Mouse (Mus musculus): Measurements from ENCODE around the gene Alg14. TPM values are rescaled to one million over a fixed set of nuclear protein-coding genes. Genes with fewer than 3 reads are reported as not detected.

Alg14 gene
- polyA plus RNA-seq, 1 experiment from 2014 or later: 35.7 TPM

DNA sequence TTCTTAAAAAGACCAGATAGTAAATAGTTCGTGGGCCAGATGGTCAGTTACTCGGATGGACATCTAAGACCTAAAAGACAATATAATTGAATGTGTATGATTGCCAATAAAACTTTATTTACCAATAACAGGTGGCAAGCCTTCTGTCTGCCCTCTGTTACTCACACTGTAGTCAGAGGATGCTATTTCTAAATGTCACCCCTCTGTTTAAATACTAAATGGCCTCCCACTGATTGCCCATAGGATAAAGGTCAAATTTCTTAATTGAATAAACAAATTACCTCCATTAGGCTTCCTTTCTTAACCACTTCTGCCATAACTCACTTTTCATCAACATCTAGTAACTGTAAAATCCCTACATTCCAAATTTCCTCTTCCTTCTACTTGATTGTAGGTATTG lies 19.0 kb upstream of the Alg14 start:
- 60% methylated on average over 2 of the region's 2 CpGs for WGBS
- Histone ChIP-seq H3K4me1 (replicated peaks; ENCODE audit: control insufficient read depth, insufficient read depth) (no peaks in the 10 kb centered on the region; the same call in 1 of the 2 replicates), H3K36me3 (ENCODE audit: control insufficient read depth, insufficient read depth, low read length) (no peaks in the 10 kb centered on the region), H3K9me3 (ENCODE audit: control insufficient read depth, low read length) (no peaks in the 10 kb centered on the region), H3K4me3 (ENCODE audit: low read depth, low read length) (no peak overlapping the region), H3K4me2 (replicated peaks; ENCODE audit: low read depth) (no peak overlapping the region), H3K27me3 (ENCODE audit: control insufficient read depth, insufficient read depth, low read length) (0 out of 2 replicates have a peak, but pooled peaks cover 2% of the 10 kb centered on the region), H3K9ac (ENCODE audit: low read length) (no peak overlapping the region), H3K27ac (replicated peaks) (no peak overlapping the region)
- DNase-seq (ENCODE audit: low spot score) (no peak), ATAC-seq (ENCODE audit: low FRiP score, low TSS enrichment) (no peak)
- no peak for TF ChIP-seq EP300 (optimal IDR thresholded peaks at IDR 0.05)
- TF ChIP-seq CTCF (IDR thresholded peaks at IDR 0.05; ENCODE audit: low read depth): no peak

GRCm38 (mm10) chr3:121274010-121274409 lies 17.6 kb upstream of the Alg14 start:
- H3K27ac ChIP-seq (replicated peaks): no peak overlapping the region
- no peak overlapping the region for H3K4me2 ChIP-seq (replicated peaks; ENCODE audit: low read depth)
- ATAC-seq (ENCODE audit: low FRiP score, low TSS enrichment): no peak
- no peaks in the 10 kb centered on the region for H3K36me3 ChIP-seq (ENCODE audit: control insufficient read depth, insufficient read depth, low read length)
- H3K27me3 ChIP-seq (ENCODE audit: control insufficient read depth, insufficient read depth, low read length): no peaks in the 10 kb centered on the region
- no peaks in the 10 kb centered on the region for H3K9me3 ChIP-seq (ENCODE audit: control insufficient read depth, low read length)
- DNase-seq (ENCODE audit: low spot score): no peak
- 92% methylated on average over 2 of the region's 2 CpGs for WGBS
- no peaks in the 10 kb centered on the region; the same call in 1 of the 2 replicates for H3K4me1 ChIP-seq (replicated peaks; ENCODE audit: control insufficient read depth, insufficient read depth)
- H3K9ac ChIP-seq (ENCODE audit: low read length): no peak overlapping the region
- no peak overlapping the region for H3K4me3 ChIP-seq (ENCODE audit: low read depth, low read length)
- no peak for TF ChIP-seq EP300 (optimal IDR thresholded peaks at IDR 0.05)
- no peak for TF ChIP-seq CTCF (IDR thresholded peaks at IDR 0.05; ENCODE audit: low read depth)

GRCm38 (mm10) chr3:121277009-121277408 lies 14.6 kb upstream of the Alg14 start:
- no peak overlapping the region for H3K4me2 ChIP-seq (replicated peaks; ENCODE audit: low read depth)
- peak; percentile 47; the same call in 1 of the 2 replicates for ATAC-seq (ENCODE audit: low FRiP score, low TSS enrichment)
- H3K4me1 ChIP-seq (replicated peaks; ENCODE audit: control insufficient read depth, insufficient read depth): no peaks in the 10 kb centered on the region; the same call in 1 of the 2 replicates
- no peaks in the 10 kb centered on the region for H3K36me3 ChIP-seq (ENCODE audit: control insufficient read depth, insufficient read depth, low read length)
- H3K9ac ChIP-seq (ENCODE audit: low read length): no peak overlapping the region
- H3K9me3 ChIP-seq (ENCODE audit: control insufficient read depth, low read length): no peaks in the 10 kb centered on the region
- no peak overlapping the region for H3K4me3 ChIP-seq (ENCODE audit: low read depth, low read length)
- DNase-seq (ENCODE audit: low spot score): no peak
- no peaks in the 10 kb centered on the region for H3K27me3 ChIP-seq (ENCODE audit: control insufficient read depth, insufficient read depth, low read length)
- no peak overlapping the region for H3K27ac ChIP-seq (replicated peaks)
- 65% methylated on average over 4 of the region's 4 CpGs for WGBS
- TF ChIP-seq CTCF (IDR thresholded peaks at IDR 0.05; ENCODE audit: low read depth): no peak
- TF ChIP-seq EP300 (optimal IDR thresholded peaks at IDR 0.05): peak; percentile 67

GRCm38 (mm10) chr3:121277557-121277956 lies 14.0 kb upstream of the Alg14 start:
- no peak overlapping the region for H3K9ac ChIP-seq (ENCODE audit: low read length)
- H3K27ac ChIP-seq (replicated peaks): no peak overlapping the region
- H3K4me2 ChIP-seq (replicated peaks; ENCODE audit: low read depth): no peak overlapping the region
- H3K4me1 ChIP-seq (replicated peaks; ENCODE audit: control insufficient read depth, insufficient read depth): no peaks in the 10 kb centered on the region; the same call in 1 of the 2 replicates
- H3K4me3 ChIP-seq (ENCODE audit: low read depth, low read length): no peak overlapping the region
- WGBS: 85% methylated on average over 4 of the region's 4 CpGs
- H3K36me3 ChIP-seq (ENCODE audit: control insufficient read depth, insufficient read depth, low read length): no peaks in the 10 kb centered on the region
- H3K9me3 ChIP-seq (ENCODE audit: control insufficient read depth, low read length): no peaks in the 10 kb centered on the region
- TF ChIP-seq EP300 (optimal IDR thresholded peaks at IDR 0.05): no peak
- no peak for TF ChIP-seq CTCF (IDR thresholded peaks at IDR 0.05; ENCODE audit: low read depth)
- ATAC-seq (ENCODE audit: low FRiP score, low TSS enrichment) (no peak), DNase-seq (ENCODE audit: low spot score) (no peak)
- no peaks in the 10 kb centered on the region for H3K27me3 ChIP-seq (ENCODE audit: control insufficient read depth, insufficient read depth, low read length)

DNA sequence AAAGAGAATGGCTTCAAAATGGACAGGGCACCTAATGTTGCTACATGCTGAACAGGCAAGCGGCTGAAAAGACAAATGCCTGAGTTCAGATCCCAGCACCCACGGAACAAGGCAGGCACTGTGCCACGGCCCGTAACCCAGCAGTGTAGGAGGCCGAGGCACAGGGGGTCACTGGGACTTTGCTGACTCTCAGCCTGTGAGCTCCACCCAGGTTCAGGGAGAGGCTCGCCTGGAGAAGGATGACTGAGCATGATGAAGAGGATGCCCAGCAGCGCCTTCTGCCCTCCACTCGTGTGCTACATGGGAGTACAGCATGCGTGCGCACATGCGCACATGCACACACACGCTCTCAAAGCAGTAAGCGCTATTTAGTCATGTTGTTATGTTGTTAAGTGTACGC lies 11.9 kb upstream of the Alg14 start:
- H3K4me1 ChIP-seq (replicated peaks; ENCODE audit: control insufficient read depth, insufficient read depth): no peaks in the 10 kb centered on the region; the same call in 1 of the 2 replicates
- H3K9me3 ChIP-seq (ENCODE audit: control insufficient read depth, low read length): no peaks in the 10 kb centered on the region
- H3K36me3 ChIP-seq (ENCODE audit: control insufficient read depth, insufficient read depth, low read length): no peaks in the 10 kb centered on the region
- H3K9ac ChIP-seq (ENCODE audit: low read length): no peak overlapping the region
- H3K4me3 ChIP-seq (ENCODE audit: low read depth, low read length): no peak overlapping the region
- no peak for TF ChIP-seq EP300 (optimal IDR thresholded peaks at IDR 0.05)
- TF ChIP-seq CTCF (IDR thresholded peaks at IDR 0.05; ENCODE audit: low read depth): no peak
- no peak overlapping the region for H3K4me2 ChIP-seq (replicated peaks; ENCODE audit: low read depth)
- WGBS: 83% methylated on average over 14 of the region's 14 CpGs
- DNase-seq (ENCODE audit: low spot score) (no peak), ATAC-seq (ENCODE audit: low FRiP score, low TSS enrichment) (no peak)
- H3K27ac ChIP-seq (replicated peaks): no peak overlapping the region
- H3K27me3 ChIP-seq (ENCODE audit: control insufficient read depth, insufficient read depth, low read length): no peaks in the 10 kb centered on the region

- Histone ChIP-seq H3K9ac (ENCODE audit: low read length) (no peak within 1 kb of the TSS), H3K4me3 (ENCODE audit: low read depth, low read length) (no peak within 1 kb of the TSS), H3K4me2 (replicated peaks; ENCODE audit: low read depth) (no peak within 1 kb of the TSS), H3K27me3 (ENCODE audit: control insufficient read depth, insufficient read depth, low read length) (no peaks in the 10 kb centered on the region), H3K9me3 (ENCODE audit: control insufficient read depth, low read length) (no peaks in the 10 kb centered on the region), H3K4me1 (replicated peaks; ENCODE audit: control insufficient read depth, insufficient read depth) (no peaks in the 10 kb centered on the region), H3K27ac (replicated peaks) (no peak within 1 kb of the TSS), H3K36me3 (ENCODE audit: control insufficient read depth, insufficient read depth, low read length) (no peaks in the 10 kb centered on the region)
- ATAC-seq (ENCODE audit: low FRiP score, low TSS enrichment): no peak
- TF ChIP-seq EP300 (optimal IDR thresholded peaks at IDR 0.05) (no peak), CTCF (IDR thresholded peaks at IDR 0.05; ENCODE audit: low read depth) (no peak)
- no peak for DNase-seq (ENCODE audit: low spot score)
- 86% methylated on average over 4 of the region's 4 CpGs for WGBS
These were observed 8.6 kb upstream of the Alg14 start, which contains the start of gene Tmem56 for GRCm38 (mm10) chr3:121282998-121283397. Gene Tmem56, minus strand, starts transcription at chr3:121283098.

Measured in stomach, postnatal 0 days (tissue).